27 mouse cellular contexts compared by ENCODE assay signal in the genomic region with DNA sequence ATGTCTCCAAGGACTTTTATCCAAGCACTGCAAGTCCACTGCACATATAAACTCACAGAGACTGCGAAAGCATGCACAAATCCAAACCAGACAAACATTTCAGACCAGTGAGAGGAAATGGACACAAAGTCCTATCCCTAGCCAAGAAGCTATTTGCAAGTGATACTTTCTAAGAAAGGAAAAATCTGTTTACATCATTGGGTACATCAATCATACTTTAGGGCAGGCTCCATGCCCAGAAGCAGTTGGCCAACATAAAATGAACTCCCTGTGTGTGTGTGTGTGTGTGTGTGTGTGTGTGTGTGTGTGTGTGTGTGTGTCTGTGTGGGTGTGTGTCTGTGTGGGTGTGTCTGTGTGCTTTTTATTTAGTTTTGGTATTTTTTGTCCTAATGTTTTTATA. TPM values are rescaled to one million over a fixed set of nuclear protein-coding genes. Genes with fewer than 3 reads are reported as not detected.
DNase-seq lines count a peak whose midpoint lies in the region; ATAC-seq and TF ChIP-seq lines count a peak whose summit lies in the region.
"Had no signal": no experiment of that assay in that cellular context is flagged by ENCODE, and none has a peak within 500 bp of the region (broad histone marks: within the 10 kb centered on the region; RNA-seq: fewer than 3 reads in every experiment).

No protein-coding gene starts in this region.

- no peak overlapping the region for H3K4me2 ChIP-seq in forebrain, postnatal 0 days (ENCODE audit: low read depth)
- H3K4me2 ChIP-seq in forebrain, embryonic 11.5 days (ENCODE audit: low read depth, low read length, severe bottlenecking), result no peak overlapping the region
- no peak overlapping the region for H3K4me2 ChIP-seq in lung, embryonic 14.5 days
- H3K4me2 ChIP-seq: embryonic facial prominence, embryonic 15.5 days; heart, embryonic 12.5 days; hindbrain, embryonic 15.5 days had no signal

- H3K9me3 ChIP-seq in forebrain, postnatal 0 days (ENCODE audit: low read length), result no peaks in the 10 kb centered on the region
- no peaks in the 10 kb centered on the region for H3K9me3 ChIP-seq in forebrain, embryonic 11.5 days (ENCODE audit: control insufficient read depth, low read length)
- no peaks in the 10 kb centered on the region for H3K9me3 ChIP-seq in lung, embryonic 14.5 days (ENCODE audit: low read depth, low read length)
- H3K9me3 ChIP-seq: embryonic facial prominence, embryonic 15.5 days; forebrain, embryonic 10.5 days; G1E; heart, embryonic 12.5 days; hindbrain, embryonic 10.5 days; hindbrain, embryonic 15.5 days had no signal

- no peak for TF ChIP-seq CTCF in forebrain, postnatal 0 days (IDR thresholded peaks at IDR 0.05; ENCODE audit: low read depth)
- TF ChIP-seq CTCF in lung, embryonic 14.5 days (IDR thresholded peaks at IDR 0.05; ENCODE audit: low read depth), result no peak

- DNase-seq in forebrain, postnatal 0 days, result peak; percentile 32
- no peak for DNase-seq in forebrain, embryonic 11.5 days (ENCODE audit: low spot score)
- peak; percentile 23 for DNase-seq in lung, embryonic 14.5 days
- DNase-seq in lung, postnatal 25 days (ENCODE audit: low spot score), result no peak
- DNase-seq in adipocyte (ENCODE audit: low spot score), result peak; percentile 71
- DNase-seq in kidney, postnatal 36 days, result no peak
- DNase-seq: adrenal gland, postnatal 14 days; B cell, adult 2 months; cerebellum, adult 18-20 months; cerebellum, adult 9-11 months; embryo, embryonic 11 days; gastrocnemius, postnatal 10 days; heart, adult 2 months had no signal

- H3K36me3 ChIP-seq in forebrain, postnatal 0 days (ENCODE audit: insufficient read depth), result no peaks in the 10 kb centered on the region
- H3K36me3 ChIP-seq in forebrain, embryonic 11.5 days (ENCODE audit: control insufficient read depth, insufficient read depth, low read length), result no peaks in the 10 kb centered on the region
- H3K36me3 ChIP-seq in lung, embryonic 14.5 days (ENCODE audit: insufficient read depth), result no peaks in the 10 kb centered on the region
- H3K36me3 ChIP-seq: embryonic facial prominence, embryonic 15.5 days; forebrain, embryonic 10.5 days; G1E; heart, embryonic 12.5 days; hindbrain, embryonic 10.5 days; hindbrain, embryonic 15.5 days had no signal

- no peak overlapping the region for H3K27ac ChIP-seq in forebrain, postnatal 0 days (ENCODE audit: low read depth, low read length)
- no peak overlapping the region for H3K27ac ChIP-seq in forebrain, embryonic 11.5 days (ENCODE audit: low read depth, low read length)
- H3K27ac ChIP-seq in lung, embryonic 14.5 days (ENCODE audit: low read depth), result no peak overlapping the region
- H3K27ac ChIP-seq: embryonic facial prominence, embryonic 15.5 days; forebrain, embryonic 10.5 days; heart, adult 2 months; hindbrain, embryonic 10.5 days; hindbrain, embryonic 15.5 days had no signal

- peak; percentile 63 for ATAC-seq in forebrain, postnatal 0 days
- ATAC-seq in forebrain, embryonic 11.5 days (replicated peaks; ENCODE audit: low FRiP score), result no peak
- no peak for ATAC-seq in lung, embryonic 14.5 days (ENCODE audit: insufficient read depth)
- ATAC-seq: CD4-positive, CD25-positive, alpha-beta regulatory T cell, adult 4 months; inflammation-experienced regulatory T-cells, adult 6 months; intestine, postnatal 0 days had no signal

- H3K4me3 ChIP-seq in forebrain, postnatal 0 days (ENCODE audit: low read depth, low read length), result no peak overlapping the region
- H3K4me3 ChIP-seq in forebrain, embryonic 11.5 days (ENCODE audit: low read depth, low read length), result no peak overlapping the region
- H3K4me3 ChIP-seq in lung, embryonic 14.5 days (ENCODE audit: low read depth, low read length), result no peak overlapping the region
- H3K4me3 ChIP-seq: embryonic facial prominence, embryonic 15.5 days; erythroblast, embryonic 14.5 days; forebrain, embryonic 10.5 days; heart, adult 2 months; heart, embryonic 12.5 days; hindbrain, embryonic 10.5 days; hindbrain, embryonic 15.5 days had no signal

- H3K27me3 ChIP-seq in forebrain, postnatal 0 days (ENCODE audit: insufficient read depth, low read length), result peaks cover 4% of the 10 kb centered on the region; the same call in 1 of the 2 replicates
- no peaks in the 10 kb centered on the region for H3K27me3 ChIP-seq in forebrain, embryonic 11.5 days (ENCODE audit: control insufficient read depth, insufficient read depth, low read length)
- H3K27me3 ChIP-seq in lung, embryonic 14.5 days (ENCODE audit: insufficient read depth, low read length), result no peaks in the 10 kb centered on the region
- H3K27me3 ChIP-seq: embryonic facial prominence, embryonic 15.5 days; heart, embryonic 12.5 days; hindbrain, embryonic 15.5 days had no signal

- H3K9ac ChIP-seq in forebrain, postnatal 0 days, result no peak overlapping the region
- no peak overlapping the region for H3K9ac ChIP-seq in forebrain, embryonic 11.5 days (ENCODE audit: low read length)
- H3K9ac ChIP-seq in lung, embryonic 14.5 days, result no peak overlapping the region
- H3K9ac ChIP-seq: embryonic facial prominence, embryonic 15.5 days; heart, embryonic 12.5 days; hindbrain, embryonic 15.5 days had no signal

- 59% methylated on average over 1 of the region's 1 CpGs for WGBS in forebrain, postnatal 0 days
- whole genome bisulfite sequencing in forebrain, embryonic 11.5 days, result 88% methylated on average over 1 of the region's 1 CpGs
- 83% methylated on average over 1 of the region's 1 CpGs for WGBS in lung, embryonic 14.5 days

- H3K4me1 ChIP-seq in forebrain, postnatal 0 days (ENCODE audit: insufficient read depth), result no peaks in the 10 kb centered on the region
- H3K4me1 ChIP-seq in forebrain, embryonic 11.5 days (replicated peaks; ENCODE audit: control insufficient read depth, insufficient read depth, low read length), result no peaks in the 10 kb centered on the region
- no peaks in the 10 kb centered on the region for H3K4me1 ChIP-seq in lung, embryonic 14.5 days (ENCODE audit: insufficient read depth)
- H3K4me1 ChIP-seq: embryonic facial prominence, embryonic 15.5 days; forebrain, embryonic 10.5 days; heart, embryonic 12.5 days; hindbrain, embryonic 10.5 days had no signal

RNA-seq across cellular contexts. Expression of a gene that starts 2.6 kb away (rescaled TPM):
- total RNA-seq in forebrain, postnatal 0 days (2014; rRNA removed), result 0.10 and 0.46 TPM in 2 replicates
- 0.78 and 1.0 TPM in 2 replicates for polyA plus RNA-seq in forebrain, postnatal 0 days (2015; fragmentation: Nextera tagmentation; extraction: Ambion mirVana)
- 0.13 TPM in 1 of 2 replicates, not detected in the other for polyA plus RNA-seq in forebrain, embryonic 11.5 days (2014; fragmentation: Nextera tagmentation; extraction: Ambion mirVana)
- 0.09 TPM in 1 of 2 replicates, not detected in the other for polyA plus RNA-seq in lung, embryonic 14.5 days (2014; fragmentation: Nextera tagmentation; extraction: Ambion mirVana)
- total RNA-seq: adrenal gland, adult 18-20 months; adrenal gland, postnatal 14 days; common myeloid progenitor, adult 5-6 weeks; gastrocnemius, postnatal 10 days; gastrocnemius, postnatal 4 days; heart, adult 2 months; heart, postnatal 25 days had no signal
- polyA plus RNA-seq: CD4-positive, CD25-positive, alpha-beta regulatory T cell, adult 4 months; erythroblast, embryonic 14.5 days; forebrain, embryonic 10.5 days; G1E; heart, adult 2 months; heart, embryonic 12.5 days; inflammation-experienced regulatory T-cells, adult 6 months; intestine, postnatal 0 days had no signal

Comparison
In these comparisons a context has a peak if more than half of its experiments do, and no peak if none do; other contexts are left out.
1. DNase-seq: peak in forebrain, postnatal 0 days (single experiment), lung, embryonic 14.5 days (single experiment) and adipocyte (single experiment); none in forebrain, embryonic 11.5 days (single experiment), lung, postnatal 25 days (single experiment) and kidney, postnatal 36 days (0 of 2).